Mouse (Mus musculus) mature B cell (primary cell): Measurements from ENCODE around the gene Tuba3b.

Experiments
- in situ Hi-C: fragments of 300-500 bp; cut with MboI; formaldehyde crosslinking; loops from 2 replicates; pipeline ENCODE4 v1.14.3; 2019

Gene Tuba3b

DNA sequence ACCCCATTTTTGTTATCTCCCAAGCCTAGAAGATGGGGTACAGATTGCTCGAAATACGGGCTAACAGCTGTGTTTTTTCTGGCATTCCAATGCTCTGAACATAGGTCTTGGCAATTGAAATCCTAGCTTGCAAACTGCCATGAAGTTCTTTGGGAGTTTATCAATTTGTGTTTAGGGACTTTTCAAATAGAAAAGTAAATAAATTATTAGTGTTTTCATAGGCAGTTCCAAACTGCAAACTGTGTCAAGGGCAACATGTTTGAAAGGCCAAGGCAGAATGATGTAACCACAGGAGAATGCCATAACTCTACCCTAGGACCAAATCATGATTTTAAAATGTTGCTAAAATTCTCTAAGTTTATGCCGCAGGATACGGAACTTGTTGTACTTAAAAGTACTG is 7.8 kb upstream of the Tuba3b start:
- in situ Hi-C loops = no loop called here

DNA sequence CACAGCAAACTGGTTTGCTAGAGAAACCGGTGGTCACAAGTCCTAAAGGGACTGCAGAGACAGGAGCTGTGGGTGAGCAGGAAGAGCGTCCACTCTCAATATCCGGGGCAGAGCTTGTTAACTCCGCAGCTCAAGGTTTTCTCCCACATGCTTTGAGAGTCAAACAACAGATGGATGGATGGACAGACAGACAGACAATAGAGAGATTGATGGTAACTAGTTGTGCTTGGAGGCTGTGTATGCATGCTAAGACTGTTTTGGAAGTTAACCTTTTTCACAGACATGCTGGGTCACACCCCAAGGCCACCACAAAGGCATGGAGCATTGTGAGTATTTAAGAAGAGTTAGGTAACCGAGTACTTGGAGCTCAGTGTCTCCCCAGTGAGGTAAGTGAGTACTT is 6.9 kb upstream of the Tuba3b start:
- in situ Hi-C loops = no loop called here

DNA sequence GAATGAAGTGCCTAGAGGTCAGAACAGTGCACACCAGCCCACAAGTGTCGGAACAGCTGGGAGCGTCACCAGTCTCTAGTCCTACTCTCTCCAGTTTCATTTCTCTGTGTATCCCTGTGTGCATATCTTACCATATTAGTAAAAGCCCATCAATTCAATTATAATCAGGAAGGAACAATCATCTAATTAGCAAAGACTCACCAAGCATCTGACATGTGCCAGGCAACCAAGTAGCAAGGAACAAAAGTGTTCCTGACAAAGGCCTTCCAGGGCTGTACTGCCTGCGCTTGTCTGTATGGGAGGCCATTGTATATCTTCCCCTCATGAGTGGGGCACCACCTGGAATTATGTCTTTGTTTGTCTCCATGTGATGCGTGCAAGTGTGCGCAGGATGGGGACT is 4.7 kb upstream of the Tuba3b start:
- in situ Hi-C loops = no loop called here

DNA sequence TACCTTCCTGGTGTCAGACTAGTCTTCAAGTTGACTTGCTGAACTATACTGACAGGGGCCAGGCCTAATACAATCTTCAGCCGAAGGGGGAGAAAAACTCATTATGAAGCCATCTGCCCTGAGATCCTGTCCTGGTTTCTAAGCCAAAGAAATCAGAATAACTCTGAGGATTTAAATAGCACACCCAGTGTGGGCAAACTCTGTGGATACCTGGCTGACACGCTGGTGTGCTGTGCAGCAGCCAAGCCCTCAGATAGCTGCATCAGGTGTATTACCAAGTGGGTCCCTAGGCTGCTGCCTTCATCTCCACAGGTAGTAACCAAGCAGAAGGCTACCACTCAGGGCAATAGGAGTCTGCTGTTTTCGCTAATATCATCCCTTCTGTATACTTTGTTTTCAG is 2.9 kb upstream of the Tuba3b start:
- in situ Hi-C loops = no loop called here

DNA sequence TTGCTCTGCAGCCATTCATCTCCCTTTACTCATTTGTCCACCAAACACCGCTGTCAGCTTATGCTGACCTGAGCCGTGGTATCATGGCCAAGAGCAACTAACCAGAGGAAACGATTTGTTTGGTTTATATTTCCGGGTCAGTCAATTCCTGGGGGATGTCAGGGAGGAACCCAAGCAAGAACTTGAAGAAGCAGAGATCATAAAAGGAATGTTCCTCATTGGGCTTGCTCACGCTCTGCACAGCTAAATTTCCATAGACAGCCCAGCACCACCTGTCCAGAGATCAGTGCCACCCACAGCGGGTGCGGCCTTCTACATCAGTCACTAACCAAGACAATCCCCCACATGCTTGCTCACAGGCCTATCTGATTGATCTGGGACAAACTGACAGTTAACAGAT is 1.3 kb upstream of the Tuba3b start, which contains the start of gene Lmntd1:
Lmntd1 (minus strand) TSS at position 101 of the 400 bp plus-strand sequence.
- in situ Hi-C loops = no loop called here

DNA sequence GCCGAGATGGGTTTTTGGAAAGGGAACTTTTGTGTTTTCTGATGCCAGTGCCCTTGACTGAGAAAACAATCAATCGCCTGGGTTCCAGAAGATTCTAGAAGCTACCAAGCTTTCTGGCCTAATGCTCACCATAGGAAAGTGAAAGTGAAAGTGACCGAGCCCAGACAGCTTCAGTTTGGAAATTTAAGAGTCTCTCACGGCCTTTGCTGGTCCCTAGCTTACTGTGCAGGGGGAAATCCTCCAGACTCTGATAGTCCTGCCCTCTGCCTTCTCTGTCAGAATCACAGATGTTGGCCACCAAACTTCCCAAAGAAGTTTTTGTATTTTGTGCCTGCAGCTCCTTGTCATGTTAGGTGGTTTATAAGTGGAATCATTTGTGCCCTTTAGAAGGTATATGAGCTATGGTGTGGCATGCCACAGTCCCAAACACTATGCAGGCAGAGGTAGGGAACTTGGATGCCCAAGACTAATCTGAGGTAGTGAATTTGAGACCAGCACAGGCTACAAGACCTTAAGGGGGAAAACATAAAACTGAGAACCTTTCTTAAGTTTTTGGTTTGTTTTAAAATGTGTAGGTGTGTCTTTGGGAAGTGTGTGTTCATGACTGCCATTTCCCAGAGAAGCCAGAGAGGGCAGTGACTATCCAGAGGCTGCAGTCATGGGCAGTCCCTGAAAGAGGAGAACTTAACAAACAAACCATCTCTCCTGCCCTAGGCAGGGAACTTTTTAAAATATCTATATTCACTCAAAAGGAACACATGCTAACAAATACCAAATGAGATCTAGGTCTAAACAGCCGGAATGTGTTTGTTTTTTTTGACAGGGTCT is 1.1 kb downstream of the Tuba3b start:
- in situ Hi-C loops = no loop called here

DNA sequence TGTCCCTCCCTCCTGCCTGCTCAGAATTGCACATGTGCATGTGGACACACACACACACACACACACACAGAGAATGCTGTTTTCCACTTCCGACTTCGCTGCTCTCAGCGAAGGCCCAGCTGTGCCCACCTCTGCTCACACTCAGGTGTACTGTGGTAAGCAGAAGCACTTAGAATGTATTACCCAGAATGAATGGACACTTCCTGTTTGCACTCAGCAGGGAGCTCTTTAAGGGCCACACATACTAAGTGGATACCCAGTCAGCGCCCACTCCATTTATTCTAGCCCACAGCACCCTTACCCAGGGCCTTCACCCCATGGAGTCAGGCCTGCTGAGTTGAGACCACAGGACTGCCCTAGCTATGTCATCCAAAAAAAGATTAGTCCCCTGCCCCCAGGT is 7.6 kb downstream of the Tuba3b start:
- in situ Hi-C loops = no loop called here

DNA sequence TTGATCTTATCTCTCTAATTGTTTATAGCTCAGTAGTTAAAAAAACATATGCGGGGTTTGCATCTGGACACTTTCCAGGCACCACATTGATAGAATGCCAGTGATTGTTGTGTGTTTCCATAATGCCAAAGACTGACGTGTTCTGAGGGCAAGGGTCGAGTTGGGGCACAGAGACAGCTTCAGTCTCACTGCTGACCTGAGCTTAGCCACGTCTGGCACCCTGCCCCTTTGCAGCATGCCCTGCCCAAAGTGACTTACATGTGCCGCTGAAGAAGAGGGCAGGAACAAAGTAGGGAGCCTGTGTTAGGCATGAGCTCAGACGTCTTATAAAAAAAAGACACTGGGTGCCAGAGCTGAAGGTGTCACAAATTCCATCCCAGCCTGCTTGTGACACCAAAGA is 14.7 kb downstream of the Tuba3b start:
- in situ Hi-C loops = no loop called here

DNA sequence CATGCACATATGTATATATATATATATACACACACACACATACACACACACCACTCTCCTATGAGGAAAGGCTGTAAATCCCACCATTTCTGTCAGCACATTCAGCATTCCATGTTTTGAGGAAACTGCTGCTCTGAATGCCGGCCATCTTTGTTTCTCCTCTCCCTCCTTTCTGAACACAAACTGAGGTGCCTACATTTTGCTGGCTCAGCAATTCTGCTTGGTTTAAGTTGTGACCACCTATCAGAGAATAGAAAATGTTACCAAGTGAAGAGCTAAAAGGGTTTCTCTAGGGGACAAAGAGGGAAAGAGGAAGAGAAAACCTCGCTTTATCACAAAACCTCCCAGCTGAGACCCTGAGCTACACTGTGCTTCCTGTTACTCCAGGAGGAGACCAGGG is 18.9 kb downstream of the Tuba3b start:
- in situ Hi-C loops = no loop called here

DNA sequence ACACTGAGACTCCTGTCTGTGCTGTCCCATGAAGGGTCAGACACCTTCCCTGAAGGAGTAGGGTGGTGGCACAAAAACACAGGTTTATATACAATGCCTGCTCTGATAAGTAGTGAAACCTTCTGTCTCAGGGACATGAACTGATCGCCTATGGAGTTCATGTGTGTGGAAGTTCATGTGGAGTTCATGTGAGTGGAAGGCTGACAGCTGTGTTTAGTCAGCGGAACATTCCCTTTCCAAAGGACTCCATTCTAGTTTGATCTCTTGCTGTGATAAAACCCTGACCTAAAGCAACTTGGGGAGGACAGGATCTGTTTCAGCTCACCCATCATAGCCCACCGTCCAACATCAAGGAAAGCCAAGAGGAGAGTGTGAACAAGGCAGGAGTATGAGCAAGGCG is 21.1 kb downstream of the Tuba3b start:
- in situ Hi-C loops = no loop called here

DNA sequence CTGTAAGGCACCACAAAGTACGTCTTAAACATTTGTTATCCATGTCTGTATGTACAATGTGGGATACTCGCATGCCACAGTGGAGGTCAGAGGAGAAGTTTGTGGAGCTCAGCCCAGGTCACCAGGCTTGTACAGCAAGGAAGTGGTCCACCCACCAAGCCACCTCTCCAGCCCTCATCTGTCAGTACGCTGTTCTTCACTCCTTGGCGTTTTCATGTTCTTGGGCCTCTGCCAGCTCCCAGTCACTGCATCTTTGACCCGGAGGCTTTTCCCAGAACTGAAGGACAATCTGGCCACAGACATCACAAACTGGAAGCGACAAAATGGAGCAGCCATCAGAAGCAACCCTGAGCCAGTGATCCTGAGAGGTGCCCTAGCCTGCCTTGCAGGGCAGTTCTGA is 22.7 kb downstream of the Tuba3b start:
- in situ Hi-C loops = no loop called here

DNA sequence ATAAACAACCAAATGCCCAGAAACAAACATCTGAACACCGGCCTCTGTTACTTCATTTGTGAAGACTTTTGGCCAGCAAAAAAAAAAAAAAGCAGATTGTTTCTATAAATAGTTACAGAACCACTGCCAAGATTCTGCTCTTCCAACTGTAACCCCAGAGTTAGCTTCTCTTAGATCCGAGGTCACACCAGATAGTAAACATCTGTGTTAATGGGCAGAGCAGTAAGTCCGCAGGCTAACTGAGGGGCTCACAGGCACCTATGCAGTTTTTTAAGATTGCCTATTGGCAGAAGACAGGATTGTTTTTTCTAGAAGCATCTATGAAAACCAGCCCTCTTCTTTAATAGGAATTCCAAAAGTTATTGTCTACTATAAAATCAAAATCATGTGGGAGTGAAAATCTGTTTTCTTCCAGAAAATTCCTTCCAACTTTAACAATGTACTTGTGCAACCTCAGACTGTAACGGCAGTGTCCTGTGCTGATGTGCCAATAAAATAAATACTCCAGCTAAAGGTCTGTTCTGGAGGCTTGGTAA is 25.5 kb downstream of the Tuba3b start:
- in situ Hi-C loops = no loop called here

DNA sequence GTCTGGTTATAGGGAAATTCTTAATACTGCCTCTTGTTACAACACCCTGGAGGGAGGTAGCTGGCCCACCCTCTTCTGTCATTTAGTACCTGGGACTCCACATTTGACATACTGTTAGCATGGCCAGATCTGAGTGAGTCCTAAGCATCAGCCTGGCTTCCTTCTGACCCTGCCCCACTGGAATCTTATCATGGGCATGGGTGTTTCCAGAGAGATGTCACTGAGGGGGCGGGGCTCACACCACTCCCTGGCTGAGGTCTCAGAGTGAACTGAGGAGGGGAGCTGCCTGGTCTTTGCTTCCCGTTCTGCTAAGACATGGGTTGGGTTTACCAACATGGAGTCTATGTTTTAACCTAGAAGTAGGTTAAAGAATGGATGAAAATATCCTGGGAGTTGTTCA is 36.4 kb downstream of the Tuba3b start:
- in situ Hi-C loops = no loop called here

DNA sequence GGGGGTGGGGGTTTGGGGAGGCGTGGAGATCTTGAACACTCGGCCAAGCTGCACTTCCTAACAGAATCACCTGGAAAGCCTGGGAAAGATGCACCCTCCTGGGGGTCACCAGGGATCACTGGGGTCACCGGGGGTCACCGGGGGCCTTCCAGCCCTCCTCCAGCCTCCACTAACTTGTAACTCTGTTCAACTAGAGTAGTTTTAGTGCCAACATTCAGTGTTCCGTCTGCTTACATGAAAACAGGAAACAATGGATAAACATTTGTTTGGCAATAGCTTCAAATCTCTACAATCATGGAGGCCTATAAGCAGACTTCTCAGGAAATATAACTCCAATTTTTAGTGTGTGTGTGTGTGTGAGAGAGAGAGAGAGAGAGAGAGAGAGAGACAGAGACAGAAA is 37.4 kb downstream of the Tuba3b start:
- in situ Hi-C loops = no loop called here

DNA sequence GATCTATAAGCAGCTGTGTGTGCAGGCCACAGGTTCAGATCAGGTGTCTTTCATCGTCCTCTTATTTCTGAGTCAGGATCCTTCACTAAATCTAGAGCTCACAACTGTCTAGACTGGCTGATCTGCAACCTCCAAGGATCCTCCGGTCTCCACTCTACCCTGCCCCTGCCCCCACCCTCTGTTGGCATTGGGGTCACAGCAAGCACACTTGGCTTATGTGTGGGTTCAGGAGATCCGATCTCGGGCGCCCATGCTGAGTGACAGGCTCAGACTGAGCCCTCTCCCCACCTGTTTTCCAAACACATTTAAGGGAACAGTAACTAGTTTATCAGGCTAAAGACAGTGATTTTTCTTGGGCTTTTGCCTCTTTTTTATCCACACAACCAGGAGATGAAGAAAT is 38.1 kb downstream of the Tuba3b start:
- in situ Hi-C loops = no loop called here

DNA sequence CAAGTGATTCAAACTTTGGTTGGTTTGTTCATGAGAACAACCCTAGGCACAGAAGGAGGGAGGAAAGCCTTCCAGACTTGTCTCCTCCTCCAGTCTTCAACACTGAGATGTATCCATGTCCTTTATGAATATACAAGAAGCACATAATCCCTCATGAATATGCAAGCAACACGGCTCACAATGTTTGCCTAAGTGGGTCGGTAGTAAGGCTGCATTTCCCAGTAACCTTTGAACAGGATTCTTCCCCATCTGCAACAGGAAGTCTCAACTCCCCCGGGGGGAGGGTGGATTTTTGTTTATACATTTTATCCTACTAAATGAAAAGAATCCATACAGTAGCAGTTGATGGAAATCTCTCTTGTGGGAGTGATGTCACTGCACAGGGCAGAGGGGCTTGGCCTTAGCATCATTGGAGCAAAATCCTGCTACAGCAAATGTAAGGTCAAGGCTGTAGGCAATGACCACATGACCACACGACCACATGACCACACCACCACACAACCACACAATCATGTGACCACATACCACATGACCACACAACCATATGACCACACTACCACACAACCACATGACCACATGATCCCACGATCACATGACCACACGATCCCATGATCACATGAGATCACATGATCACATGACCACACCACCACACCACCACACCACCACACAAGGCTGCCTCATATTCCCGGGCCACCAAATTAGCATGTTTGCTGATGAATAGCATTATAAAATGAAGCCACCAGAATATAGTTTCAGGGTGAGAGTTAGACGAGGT is 38.7 kb downstream of the Tuba3b start:
- in situ Hi-C loops = no loop called here

DNA sequence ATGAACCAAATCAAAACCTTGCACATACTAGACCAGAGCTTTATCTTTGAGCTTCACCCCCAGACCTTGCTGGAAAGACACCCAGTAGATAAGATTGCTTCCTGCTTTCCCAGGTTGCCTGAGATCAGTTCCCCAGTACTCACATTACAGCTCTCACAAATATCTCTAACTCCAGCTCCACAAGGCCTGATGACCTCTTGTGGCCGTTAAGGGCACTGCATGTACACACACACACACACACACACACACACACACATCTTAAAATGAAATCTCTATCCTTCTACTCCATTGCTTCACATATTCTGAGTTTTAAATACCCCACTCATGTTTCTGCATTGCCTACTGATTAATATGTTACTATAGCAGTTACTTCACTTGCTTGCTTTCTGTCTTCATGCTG is 40.1 kb downstream of the Tuba3b start:
- in situ Hi-C loops = no loop called here

DNA sequence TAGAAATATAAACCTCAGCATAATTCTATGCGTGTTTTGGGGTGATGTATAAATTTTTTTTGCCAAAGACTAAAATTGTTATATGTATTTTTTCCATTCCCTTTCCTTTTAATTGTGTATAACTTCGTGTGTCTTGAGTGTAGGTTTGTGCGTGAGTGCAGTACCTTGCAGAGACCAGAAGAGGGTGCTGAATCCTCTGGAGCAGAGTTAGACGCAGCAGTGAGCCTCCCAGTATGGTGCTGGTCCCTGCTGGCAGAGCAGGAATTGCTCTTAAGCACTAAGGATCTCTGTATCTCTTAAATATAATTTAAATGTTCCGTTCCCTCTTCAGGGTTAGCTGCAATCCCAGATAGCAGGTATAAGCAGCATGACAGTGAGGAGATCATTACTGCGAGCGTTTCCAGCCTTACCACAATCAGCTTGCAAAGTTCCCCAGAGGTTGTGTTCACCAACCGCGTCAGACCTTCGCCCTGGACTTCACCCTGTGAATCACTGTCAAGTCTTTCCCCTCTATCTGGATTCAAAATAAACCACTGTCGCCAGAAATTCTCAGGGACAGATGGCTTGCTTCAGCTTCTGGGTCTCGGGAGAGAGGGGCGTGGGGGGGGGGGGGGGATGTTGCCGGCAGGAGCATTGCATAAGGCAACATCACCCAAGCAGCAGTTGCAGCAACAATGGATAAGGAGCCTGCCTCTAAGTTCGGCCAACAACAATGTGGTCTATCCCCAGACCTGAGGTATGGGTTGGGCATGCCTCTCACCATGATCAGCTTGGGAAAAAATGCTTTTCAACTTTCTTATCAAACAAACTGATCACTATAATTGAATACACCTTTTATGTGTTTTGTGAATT is 41.4 kb downstream of the Tuba3b start:
- in situ Hi-C loops = no loop called here

DNA sequence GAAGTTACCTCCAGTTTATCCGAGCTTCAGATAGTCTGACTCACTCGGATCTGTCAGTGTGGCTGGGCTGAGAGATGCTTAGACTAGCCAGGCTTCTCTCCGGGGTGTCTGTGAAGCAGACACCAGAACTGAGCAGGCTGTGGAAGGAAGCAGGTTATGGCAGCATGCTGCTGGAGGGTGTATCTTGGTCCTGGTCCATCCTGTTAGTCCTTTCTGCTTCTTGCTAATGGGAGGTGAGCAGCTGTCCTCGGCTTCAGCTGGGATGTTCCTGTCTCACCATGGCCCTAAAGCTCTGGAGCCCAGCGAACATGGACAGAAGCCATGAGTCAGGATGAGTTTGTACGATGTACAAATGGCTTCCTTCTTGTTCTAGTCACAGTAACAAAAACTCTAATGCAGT is 43.6 kb downstream of the Tuba3b start:
- in situ Hi-C loops = no loop called here

DNA sequence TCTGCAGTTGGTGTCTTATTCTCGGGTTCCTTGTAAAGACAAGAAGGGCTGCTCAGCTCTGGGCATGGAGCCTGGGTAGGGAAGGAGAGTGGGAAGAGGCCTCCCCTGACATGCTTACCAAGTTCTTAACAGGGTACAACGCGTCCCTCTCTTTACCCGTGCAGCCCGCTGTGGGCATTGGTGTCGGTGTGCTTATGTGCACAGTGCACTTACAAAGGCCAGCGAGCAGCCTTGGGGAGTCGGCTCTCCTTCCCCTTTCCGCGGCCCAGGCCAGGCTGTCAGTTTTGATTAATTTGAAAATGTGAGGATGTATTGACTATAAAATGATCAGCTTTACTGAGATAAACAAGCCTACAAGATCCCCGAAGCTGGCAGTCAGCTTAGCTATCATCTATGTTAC is 45.4 kb downstream of the Tuba3b start:
- in situ Hi-C loops = no loop called here

DNA sequence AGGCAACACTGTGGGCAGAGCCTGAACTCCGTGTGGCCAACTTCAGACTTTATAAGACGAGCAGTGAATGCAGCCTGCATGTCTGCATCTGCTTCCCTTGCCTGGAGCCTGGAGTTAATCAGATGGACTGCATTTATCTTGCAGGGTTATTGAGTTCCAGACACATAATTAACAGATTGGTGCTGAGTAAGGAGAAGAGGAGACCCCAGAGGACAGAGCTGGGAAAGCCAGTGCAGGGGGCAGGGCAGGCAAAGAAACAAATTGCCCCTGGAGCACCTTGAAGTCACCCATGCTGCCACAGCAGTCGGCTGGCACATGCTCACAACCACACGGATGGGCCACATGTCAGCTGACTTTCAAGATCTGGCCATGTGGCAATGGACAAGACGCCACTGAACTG is 48.7 kb downstream of the Tuba3b start:
- in situ Hi-C loops = no loop called here

DNA sequence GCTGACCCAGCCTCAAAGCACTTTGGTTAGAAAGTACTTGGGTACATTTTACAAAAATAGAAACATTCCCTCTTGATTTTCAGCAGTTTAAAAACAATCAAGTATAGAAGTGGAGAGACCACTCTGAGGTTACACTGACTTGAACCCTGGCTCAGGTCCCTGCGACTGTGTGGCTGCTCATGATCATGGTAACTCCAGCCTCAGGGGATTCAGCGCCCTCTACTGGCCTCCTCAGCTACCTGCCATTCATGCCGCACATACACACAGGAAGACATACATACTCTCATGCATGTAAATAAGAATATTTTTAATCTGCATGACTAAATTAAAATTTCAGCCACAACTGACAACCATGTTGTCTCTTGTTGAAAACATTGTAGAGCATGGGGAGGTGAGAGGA is 50.2 kb downstream of the Tuba3b start:
- in situ Hi-C loops = no loop called here
